Mouse (Mus musculus) liver, adult 2 months (tissue): Measurements from ENCODE around the gene Wdhd1.

Experiments used
- CTCF ChIP-seq: fragments of 200-500 bp; IDR thresholded peaks from 2 replicates; pipeline ENCODE4 v1.5.1; 2011; ENCODE audit warnings: low read depth, low read length, control low read depth
- POLR2A ChIP-seq: fragments of 200-500 bp; IDR thresholded peaks from 2 replicates; pipeline ENCODE4 v1.6.1; 2011; ENCODE audit warnings: low read length, control low read depth; ENCODE audit not compliant: insufficient read depth; ENCODE audit errors: extremely low read depth

GRCm38 (mm10) chr14:47265829-47266228, 10.8 kb downstream of the Wdhd1 start:
- TF ChIP-seq CTCF (no peak), POLR2A (no peak)
